Mouse (Mus musculus): ENCODE results near the gene Gpr174. TPM values are rescaled to one million over a fixed set of nuclear protein-coding genes. Genes with fewer than 3 reads are reported as not detected.

The Gpr174 gene
- polyA plus RNA-seq, 1 experiment from 2014 or later: 0.04 TPM

GRCm38 (mm10) chrX:107312533-107312932 lies 56.9 kb downstream of the Gpr174 start:
- H3K9me3 ChIP-seq: no peaks in the 10 kb centered on the region
- H3K4me3 ChIP-seq: no peak overlapping the region
- no peaks in the 10 kb centered on the region for H3K36me3 ChIP-seq
- ATAC-seq (ENCODE audit: low FRiP score, low read depth): peak; percentile 75; the same call in 1 of the 2 replicates
- no peak overlapping the region for H3K9ac ChIP-seq
- H3K27me3 ChIP-seq: no peaks in the 10 kb centered on the region
- no peaks in the 10 kb centered on the region for H3K4me1 ChIP-seq
- no peak overlapping the region for H3K27ac ChIP-seq
- no peak overlapping the region for H3K4me2 ChIP-seq (replicated peaks)
- WGBS: 62% methylated on average over 5 of the region's 5 CpGs

DNA sequence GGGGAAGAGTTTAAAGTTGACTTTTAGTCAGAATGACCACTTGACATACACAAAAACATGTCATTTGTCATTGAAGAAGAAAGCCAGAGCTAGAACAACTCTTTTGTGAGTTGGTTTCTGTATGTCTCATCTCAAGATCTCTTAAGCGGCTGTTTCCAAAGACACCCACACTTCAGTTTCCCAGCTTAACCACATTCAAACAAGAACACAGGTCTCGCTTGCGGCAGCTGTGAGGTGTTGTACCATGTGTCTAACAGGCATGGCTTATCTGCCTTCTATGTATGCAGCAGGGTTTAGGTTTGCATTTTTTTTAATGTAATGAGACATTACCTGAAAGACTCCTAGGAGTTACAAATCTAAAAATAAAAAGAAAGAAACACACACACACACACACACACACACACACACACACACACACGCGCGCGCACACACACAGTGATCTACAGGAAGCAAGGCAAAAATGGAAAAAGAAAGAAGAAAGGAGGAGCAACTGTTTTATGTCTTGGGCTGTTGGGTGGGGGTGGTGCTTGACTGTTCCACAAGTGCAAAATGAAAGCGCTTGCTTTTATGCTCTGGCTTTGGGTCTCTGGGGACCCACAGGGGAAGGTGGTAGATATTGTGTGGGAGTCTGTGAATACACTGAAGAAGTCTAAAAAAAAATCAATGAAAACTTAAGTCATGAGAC lies 70.2 kb downstream of the Gpr174 start:
- H3K27me3 ChIP-seq: no peaks in the 10 kb centered on the region
- ATAC-seq (ENCODE audit: low FRiP score, low read depth): no peak
- no peak overlapping the region for H3K9ac ChIP-seq
- no peaks in the 10 kb centered on the region for H3K36me3 ChIP-seq
- H3K27ac ChIP-seq: no peak overlapping the region
- H3K4me2 ChIP-seq (replicated peaks): no peak overlapping the region
- H3K4me3 ChIP-seq: no peak overlapping the region
- H3K4me1 ChIP-seq: no peaks in the 10 kb centered on the region
- WGBS: 84% methylated on average over 8 of the region's 8 CpGs
- H3K9me3 ChIP-seq: no peaks in the 10 kb centered on the region

DNA sequence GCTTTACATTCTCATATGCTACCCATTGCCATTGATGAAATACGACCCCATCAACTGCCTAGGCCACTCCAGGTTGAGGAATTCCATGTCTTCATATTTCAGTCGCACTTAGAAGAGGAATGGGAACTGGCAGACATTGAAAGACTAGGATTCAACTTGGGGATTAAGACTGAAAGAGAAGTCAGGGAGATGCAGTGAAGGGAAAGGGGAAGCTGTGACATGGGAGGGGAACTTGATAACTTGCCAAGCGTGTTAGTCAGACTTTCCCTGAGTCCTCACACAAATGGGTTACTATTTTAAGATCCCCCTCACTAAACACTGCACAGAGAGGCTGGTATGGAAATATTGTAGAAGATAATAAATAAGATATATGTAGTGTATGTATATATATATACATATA lies 74.2 kb downstream of the Gpr174 start:
- H3K36me3 ChIP-seq: no peaks in the 10 kb centered on the region
- H3K4me1 ChIP-seq: no peaks in the 10 kb centered on the region
- H3K4me2 ChIP-seq (replicated peaks): no peak overlapping the region
- H3K9ac ChIP-seq: no peak overlapping the region
- no peaks in the 10 kb centered on the region for H3K27me3 ChIP-seq
- peak; percentile 48; the same call in 1 of the 2 replicates for ATAC-seq (ENCODE audit: low FRiP score, low read depth)
- 58% methylated on average over 3 of the region's 3 CpGs for WGBS
- no peak overlapping the region for H3K4me3 ChIP-seq
- no peak overlapping the region for H3K27ac ChIP-seq
- no peaks in the 10 kb centered on the region for H3K9me3 ChIP-seq

- H3K9ac ChIP-seq: no peak overlapping the region
These were observed 80.9 kb downstream of the Gpr174 start for GRCm38 (mm10) chrX:107336609-107337008.

DNA sequence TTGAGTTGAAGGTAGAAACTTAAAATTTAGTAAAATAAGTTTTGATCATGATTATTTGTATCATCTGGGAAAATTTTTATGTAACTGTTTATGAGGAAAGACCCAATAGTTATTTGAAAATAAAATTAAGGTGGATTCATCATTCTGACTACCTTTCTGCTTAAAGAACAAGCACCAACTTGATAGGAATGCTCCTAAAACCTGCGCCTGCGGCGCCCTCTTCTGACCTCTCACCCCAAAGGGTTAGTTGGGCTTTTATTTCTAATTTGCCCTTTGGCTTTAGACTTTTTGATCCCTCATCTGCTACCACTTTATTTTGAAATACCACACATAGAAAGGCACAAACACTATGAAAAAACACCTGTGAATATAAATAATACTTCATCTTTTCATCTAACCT lies 86.3 kb downstream of the Gpr174 start:
- no peaks in the 10 kb centered on the region for H3K9me3 ChIP-seq
- no peak overlapping the region for H3K4me2 ChIP-seq (replicated peaks)
- H3K27me3 ChIP-seq: no peaks in the 10 kb centered on the region
- no peaks in the 10 kb centered on the region for H3K36me3 ChIP-seq
- no peak overlapping the region for H3K9ac ChIP-seq
- WGBS: 31% methylated on average over 3 of the region's 3 CpGs
- ATAC-seq (ENCODE audit: low FRiP score, low read depth): no peak
- no peak overlapping the region for H3K4me3 ChIP-seq
- H3K27ac ChIP-seq: no peak overlapping the region
- H3K4me1 ChIP-seq: no peaks in the 10 kb centered on the region

More at GRCm38 (mm10) chrX:107336609-107337008, 80.9 kb downstream of the Gpr174 start:
- 73% methylated on average over 1 of the region's 1 CpGs for WGBS
- Histone ChIP-seq H3K36me3 (no peaks in the 10 kb centered on the region), H3K9me3 (no peaks in the 10 kb centered on the region), H3K4me1 (no peaks in the 10 kb centered on the region), H3K27me3 (no peaks in the 10 kb centered on the region), H3K4me2 (replicated peaks) (no peak overlapping the region), H3K4me3 (no peak overlapping the region), H3K27ac (no peak overlapping the region)
- ATAC-seq (ENCODE audit: low FRiP score, low read depth): no peak

Other genes with a start within 250 kb of the Gpr174 start
- 0.19 and 0.29 TPM in 2 replicates for gene P2ry10, start 167.4 kb upstream of the Gpr174 start, polyA plus RNA-seq (2015; fragmentation: Nextera tagmentation; extraction: Ambion mirVana)
- 3.5 and 3.9 TPM in 2 replicates for gene P2ry10b, start 107.0 kb upstream of the Gpr174 start, polyA plus RNA-seq (2015; fragmentation: Nextera tagmentation; extraction: Ambion mirVana)
- gene Itm2a, start 147.5 kb downstream of the Gpr174 start, polyA plus RNA-seq (2015; fragmentation: Nextera tagmentation; extraction: Ambion mirVana): 1,138 and 1,166 TPM in 2 replicates